Mouse (Mus musculus) forelimb bud, embryonic 11.5 days (tissue): Measurements from ENCODE around the gene Rccd1.
"Not testable (repeated sequence)": the region's sequence is repeated elsewhere in the genome, so short reads cannot be mapped to it uniquely, and the experiment has no call there.

Source experiments
- DNase-seq: peaks from one replicate; pipeline ENCODE4 v3.0.0-alpha.2; 2012; ENCODE audit warnings: low read depth, low spot score

The Rccd1 gene

DNA sequence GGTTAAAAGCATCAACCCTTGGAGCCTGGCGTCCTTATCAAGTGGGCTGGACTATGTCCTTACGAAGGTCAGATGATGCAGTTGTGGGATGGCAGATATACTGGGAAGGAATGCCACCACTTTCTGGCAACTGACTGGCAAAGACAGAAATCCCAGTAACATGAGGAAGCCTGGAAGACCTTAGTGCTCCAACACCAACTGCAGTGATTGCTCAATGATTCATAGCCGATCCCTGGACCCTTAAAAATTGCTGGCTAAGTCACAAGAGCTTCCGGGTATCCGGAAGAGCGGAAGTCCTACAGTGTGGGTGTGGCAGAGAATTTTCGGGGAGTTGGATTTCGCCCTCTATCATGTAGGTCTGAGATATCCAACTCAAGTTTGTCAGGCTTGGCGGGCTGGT lies 21.9 kb upstream of the Rccd1 start:
- no peak for DNase-seq

- no peak for DNase-seq
These were observed 19.2 kb upstream of the Rccd1 start for GRCm38 (mm10) chr7:80343270-80344018.

GRCm38 (mm10) chr7:80342858-80343257 lies 18.6 kb upstream of the Rccd1 start, which contains the start of gene Hddc3:
TSS of gene Hddc3 (plus strand) at chr7:80343104.
- DNase-seq, result peak; percentile 99

- no peak for DNase-seq
These were observed 17.5 kb upstream of the Rccd1 start for GRCm38 (mm10) chr7:80341793-80342192.

- DNase-seq, result peak; percentile 76
These were observed 16.5 kb upstream of the Rccd1 start, which contains the start of gene Unc45a for GRCm38 (mm10) chr7:80340793-80341192. TSS of gene Unc45a (minus strand) at chr7:80341005.

- peak; percentile 96 for DNase-seq
These were observed 15.8 kb upstream of the Rccd1 start for GRCm38 (mm10) chr7:80339793-80340628.

GRCm38 (mm10) chr7:80339371-80339770 lies 15.1 kb upstream of the Rccd1 start:
- DNase-seq, result no peak

DNA sequence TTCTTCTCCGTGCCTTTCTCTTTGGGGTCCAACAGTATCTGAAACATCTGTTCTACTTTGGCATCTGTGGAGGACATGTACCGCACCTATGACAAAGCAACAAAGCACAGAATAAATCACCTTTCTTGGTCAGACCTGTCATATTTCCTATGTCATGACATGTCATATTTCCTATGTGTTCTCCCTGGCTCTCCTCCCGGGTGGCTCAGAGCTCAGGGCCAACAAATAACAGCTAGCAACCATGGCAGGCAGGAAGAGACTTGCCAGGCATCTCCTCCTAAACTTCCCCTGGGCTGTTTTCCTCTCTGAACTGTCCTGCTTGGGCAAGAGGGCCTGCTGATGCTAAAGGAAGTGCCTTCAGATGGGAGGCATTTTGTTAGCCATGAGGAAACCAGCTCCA lies 12.7 kb upstream of the Rccd1 start:
- DNase-seq, result no peak

DNA sequence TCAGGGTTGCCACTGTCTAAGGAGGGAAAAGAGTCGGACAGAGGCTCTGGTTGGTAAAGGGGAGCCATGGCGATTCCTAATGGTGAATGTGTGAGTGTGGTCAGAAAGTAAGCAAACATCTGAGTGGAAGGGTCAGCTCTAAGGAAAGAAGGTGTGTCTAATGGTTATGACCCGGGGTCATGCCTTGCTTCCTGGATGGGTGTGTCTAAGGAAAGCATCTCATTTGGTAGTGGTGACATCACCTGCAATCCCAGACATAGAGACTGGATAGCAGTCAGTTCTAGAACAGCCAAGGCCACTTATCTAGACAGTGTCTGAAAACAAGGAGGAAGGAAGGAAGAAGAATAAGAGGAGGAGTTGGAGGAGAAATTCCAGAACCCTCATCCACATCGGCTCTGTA lies 10.6 kb upstream of the Rccd1 start:
- DNase-seq, result no peak

- DNase-seq, result no peak
These were observed 7.2 kb upstream of the Rccd1 start for GRCm38 (mm10) chr7:80331433-80331832.

- no peak for DNase-seq
These were observed 6.0 kb upstream of the Rccd1 start for GRCm38 (mm10) chr7:80330278-80330677.

GRCm38 (mm10) chr7:80326076-80326475 lies 1.8 kb upstream of the Rccd1 start:
- DNase-seq, result no peak

- DNase-seq, result no peak
These were observed 1.1 kb upstream of the Rccd1 start for GRCm38 (mm10) chr7:80325292-80325868.

- not testable (repeated sequence) for DNase-seq
These were observed 514 bp upstream of the Rccd1 start for GRCm38 (mm10) chr7:80324816-80325119.

DNA sequence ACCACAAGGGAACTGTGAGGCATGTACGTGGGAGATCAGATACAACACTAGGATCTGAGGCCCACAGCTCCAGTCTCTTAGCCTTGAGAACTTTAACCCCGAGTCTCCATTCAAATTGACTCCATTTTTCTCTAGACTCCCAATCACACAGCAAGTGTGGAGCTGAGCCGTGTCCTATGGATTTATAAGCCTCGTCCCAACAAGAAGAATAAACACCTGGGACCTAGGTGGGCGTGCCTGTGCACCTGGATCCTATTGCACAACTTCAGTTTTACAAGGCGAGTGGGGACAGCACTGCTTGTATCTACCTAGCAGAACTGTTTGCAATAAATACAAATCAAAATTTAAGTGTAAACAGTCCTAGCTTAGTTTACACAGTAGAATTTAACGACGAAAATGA lies 918 bp downstream of the Rccd1 start:
- DNase-seq, result no peak

GRCm38 (mm10) chr7:80319846-80320496 lies 4.3 kb downstream of the Rccd1 start:
- DNase-seq, result no peak

DNA sequence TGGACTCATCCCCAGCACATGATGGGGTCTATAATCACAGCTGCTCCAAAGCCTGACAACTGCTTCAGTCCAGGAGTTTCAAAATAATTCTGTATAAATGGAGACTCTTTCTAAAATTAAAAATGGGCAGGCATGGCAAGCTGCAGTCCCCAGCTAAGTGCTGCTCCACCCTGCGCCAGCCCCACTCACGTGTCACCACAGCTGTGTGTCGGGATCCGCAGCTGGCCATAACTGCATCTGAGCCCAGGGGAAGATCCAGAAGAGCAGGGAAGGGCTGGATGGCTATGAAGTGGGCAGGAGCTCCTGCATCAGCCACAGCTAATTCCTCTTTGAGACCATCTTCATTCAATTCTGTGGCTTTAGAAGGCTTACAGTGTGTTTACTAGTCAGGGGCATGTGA lies 5.6 kb downstream of the Rccd1 start:
- no peak for DNase-seq

- no peak for DNase-seq
These were observed 6.7 kb downstream of the Rccd1 start for GRCm38 (mm10) chr7:80317439-80318115.

- DNase-seq, result no peak
These were observed 8.5 kb downstream of the Rccd1 start for GRCm38 (mm10) chr7:80315733-80316132.

GRCm38 (mm10) chr7:80310771-80311170 lies 13.5 kb downstream of the Rccd1 start:
- DNase-seq, result no peak

DNA sequence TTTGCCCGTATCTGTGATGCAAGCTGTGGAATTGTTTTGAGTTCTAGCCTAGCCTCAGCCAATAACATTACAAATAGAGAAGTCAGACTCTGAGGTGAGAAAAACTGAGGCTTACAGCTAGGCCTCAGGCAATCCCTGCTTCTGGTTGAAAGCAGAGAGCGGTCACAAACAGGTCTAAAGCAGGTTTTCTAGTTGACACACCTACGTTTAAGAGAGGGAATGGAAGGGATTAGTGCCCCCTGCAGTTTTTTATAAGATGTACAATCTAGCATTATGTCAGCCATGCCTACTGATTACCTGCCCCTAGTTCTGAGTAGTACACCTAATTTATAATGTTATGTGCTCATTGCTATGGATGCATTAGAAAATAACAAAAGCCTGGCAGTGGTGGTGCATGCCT lies 16.5 kb downstream of the Rccd1 start:
- no peak for DNase-seq

GRCm38 (mm10) chr7:80301522-80301921 lies 22.7 kb downstream of the Rccd1 start:
- no peak for DNase-seq
